Mouse (Mus musculus): ENCODE measurements around the gene Znrf2. TPM values are rescaled to one million over a fixed set of nuclear protein-coding genes. Genes with fewer than 3 reads are reported as not detected.
A peak's percentile ranks its signal among the peaks of the same experiment; 100 is the strongest.
"Not testable (repeated sequence)": the region's sequence is repeated elsewhere in the genome, so short reads cannot be mapped to it uniquely, and the experiment has no call there.

Gene Znrf2
- total RNA-seq, 2 experiments from 2014 or later: 20.1 to 24.3 TPM

GRCm38 (mm10) chr6:54851778-54852177 is 35.1 kb downstream of the Znrf2 start:
- DNase-seq: no peak

- DNase-seq: no peak
Observed at GRCm38 (mm10) chr6:54852669-54853068, 36.0 kb downstream of the Znrf2 start.

GRCm38 (mm10) chr6:54854859-54855258 is 38.1 kb downstream of the Znrf2 start:
- no peak for DNase-seq

GRCm38 (mm10) chr6:54855801-54856583 is 39.3 kb downstream of the Znrf2 start:
- no peak for DNase-seq

- DNase-seq: not testable (repeated sequence)
Observed at GRCm38 (mm10) chr6:54859159-54859558, 42.4 kb downstream of the Znrf2 start.

GRCm38 (mm10) chr6:54860180-54860579 is 43.5 kb downstream of the Znrf2 start:
- DNase-seq: no peak

GRCm38 (mm10) chr6:54866731-54867410 is 50.2 kb downstream of the Znrf2 start:
- DNase-seq: no peak

- no peak for DNase-seq
Observed at GRCm38 (mm10) chr6:54867411-54867745, 50.7 kb downstream of the Znrf2 start.

- DNase-seq: no peak
Observed at GRCm38 (mm10) chr6:54873029-54873428, 56.3 kb downstream of the Znrf2 start.

GRCm38 (mm10) chr6:54876782-54877181 is 60.1 kb downstream of the Znrf2 start:
- peak; percentile 16 for DNase-seq

GRCm38 (mm10) chr6:54877651-54878050 is 60.9 kb downstream of the Znrf2 start:
- DNase-seq: no peak

- no peak for DNase-seq
Observed at GRCm38 (mm10) chr6:54878546-54878945, 61.8 kb downstream of the Znrf2 start.

- no peak for DNase-seq
Observed at GRCm38 (mm10) chr6:54880086-54880485, 63.4 kb downstream of the Znrf2 start.

- DNase-seq: no peak
Observed at GRCm38 (mm10) chr6:54883424-54883823, 66.7 kb downstream of the Znrf2 start.

GRCm38 (mm10) chr6:54886195-54886594 is 69.5 kb downstream of the Znrf2 start:
- DNase-seq: no peak

- DNase-seq: no peak
Observed at GRCm38 (mm10) chr6:54890221-54890620, 73.5 kb downstream of the Znrf2 start.

GRCm38 (mm10) chr6:54891384-54891783 is 74.7 kb downstream of the Znrf2 start:
- DNase-seq: no peak

GRCm38 (mm10) chr6:54900256-54900655 is 83.5 kb downstream of the Znrf2 start:
- no peak for DNase-seq

- DNase-seq: no peak
Observed at GRCm38 (mm10) chr6:54902547-54902946, 85.8 kb downstream of the Znrf2 start.

- no peak for DNase-seq
Observed at GRCm38 (mm10) chr6:54906053-54907040, 89.6 kb downstream of the Znrf2 start.

- no peak for DNase-seq
Observed at GRCm38 (mm10) chr6:54914977-54915376, 98.3 kb downstream of the Znrf2 start.

- no peak for DNase-seq
Observed at GRCm38 (mm10) chr6:54916163-54916562, 99.4 kb downstream of the Znrf2 start.

GRCm38 (mm10) chr6:54916941-54917340 is 100.2 kb downstream of the Znrf2 start:
- DNase-seq: no peak
